Mouse (Mus musculus) liver, embryonic 11.5 days (tissue): ENCODE measurements around the gene Tmem107. TPM values are rescaled to one million over a fixed set of nuclear protein-coding genes. Genes with fewer than 3 reads are reported as not detected.

Experiments used
- ATAC-seq: fragments of 200-750 bp; cut with Nextera tagmentation; replicated peaks from 2 replicates; pipeline ENCODE4 v1.8.0; 2017; ENCODE audit warnings: moderate number of reproducible peaks, mild to moderate bottlenecking, moderate TSS enrichment, moderate library complexity; ENCODE audit not compliant: low FRiP score
- DNase-seq: peaks from one replicate; pipeline ENCODE4 v3.0.0-alpha.2; 2017; ENCODE audit warnings: low spot score
- H3K27ac ChIP-seq: fragments of 300-500 bp; sonication (generic); 2 replicates; pipeline ENCODE4 v1.5.1; 2014; ENCODE audit warnings: mild to moderate bottlenecking, low read depth, low read length, control low read depth
- H3K27me3 ChIP-seq: fragments of 300-500 bp; sonication (generic); replicated peaks from 2 replicates; pipeline ENCODE4 v1.6.1; 2014; ENCODE audit warnings: low read length, mixed read lengths; ENCODE audit not compliant: control insufficient read depth, insufficient read depth
- H3K36me3 ChIP-seq: fragments of 300-500 bp; sonication (generic); 2 replicates; pipeline ENCODE4 v1.6.1; 2014; ENCODE audit warnings: mild to moderate bottlenecking, low read length, moderate library complexity, mixed read lengths; ENCODE audit not compliant: control insufficient read depth, insufficient read depth
- H3K4me1 ChIP-seq: fragments of 300-500 bp; sonication (generic); replicated peaks from 2 replicates; pipeline ENCODE4 v1.6.1; 2014; ENCODE audit warnings: low read length, mixed read lengths; ENCODE audit not compliant: control insufficient read depth, insufficient read depth
- H3K4me2 ChIP-seq: fragments of 300-500 bp; sonication (generic); 2 replicates; pipeline ENCODE4 v1.6.1; 2014; ENCODE audit warnings: mild to moderate bottlenecking, control low read depth, moderate library complexity
- H3K4me3 ChIP-seq: fragments of 300-500 bp; sonication (generic); 2 replicates; pipeline ENCODE4 v1.5.1; 2014; ENCODE audit warnings: low read depth, low read length, control low read depth
- H3K9ac ChIP-seq: fragments of 300-500 bp; sonication (generic); 2 replicates; pipeline ENCODE4 v1.6.1; 2014; ENCODE audit warnings: low read depth, low read length, control low read depth
- H3K9me3 ChIP-seq: fragments of 300-500 bp; sonication (generic); 2 replicates; pipeline ENCODE4 v1.6.1; 2016; ENCODE audit warnings: low read length, inconsistent platforms, mixed read lengths; ENCODE audit not compliant: control insufficient read depth
- WGBS: fragments of 180-500 bp; shearing (Covaris S2); extraction: QIAGEN DNeasy Blood & Tissue Kit; methylation state at CpG from one replicate; pipeline ENCODE4 v1.1.7; 2014; 5-methylcytosine and 5-hydroxymethylcytosine counted together
- polyA plus RNA-seq: library from polyadenylated mRNA; unstranded; fragments of >200 nt; fragmentation: Nextera tagmentation; extraction: Ambion mirVana; gene quantifications from 2 replicates; pipeline ENCODE4 v1.2.1, GENCODE M21; 2014

Gene Tmem107
- polyA plus RNA-seq, 1 experiment from 2014 or later = 43.5 TPM

DNA sequence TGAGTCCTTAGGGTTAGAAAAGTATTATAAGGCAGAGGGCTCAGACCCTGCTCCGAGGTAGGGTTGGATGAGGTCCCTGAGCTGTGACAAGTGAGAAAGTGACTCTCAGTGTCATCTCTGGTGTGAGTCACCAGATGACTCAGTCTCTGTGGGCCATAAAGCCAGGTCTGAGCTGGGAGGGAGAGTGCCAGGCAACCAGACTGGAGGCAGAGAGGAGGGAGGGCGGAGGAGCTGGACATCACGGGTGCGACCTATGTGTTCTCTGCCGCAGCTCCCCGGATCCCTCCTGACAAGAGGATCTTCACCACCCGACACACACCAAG, 31.8 kb downstream of the Tmem107 start:
- Histone ChIP-seq H3K36me3 (peaks cover 25% of the 10 kb centered on the region), H3K4me3 (no peak overlapping the region), H3K27me3 (no peaks in the 10 kb centered on the region), H3K9me3 (no peaks in the 10 kb centered on the region), H3K4me1 (peaks cover 30% of the 10 kb centered on the region), H3K9ac (no peak overlapping the region), H3K4me2 (no peak overlapping the region), H3K27ac (no peak overlapping the region)
- WGBS = 86% methylated on average over 7 of the region's 7 CpGs
- ATAC-seq = no peak
- DNase-seq = no peak

DNA sequence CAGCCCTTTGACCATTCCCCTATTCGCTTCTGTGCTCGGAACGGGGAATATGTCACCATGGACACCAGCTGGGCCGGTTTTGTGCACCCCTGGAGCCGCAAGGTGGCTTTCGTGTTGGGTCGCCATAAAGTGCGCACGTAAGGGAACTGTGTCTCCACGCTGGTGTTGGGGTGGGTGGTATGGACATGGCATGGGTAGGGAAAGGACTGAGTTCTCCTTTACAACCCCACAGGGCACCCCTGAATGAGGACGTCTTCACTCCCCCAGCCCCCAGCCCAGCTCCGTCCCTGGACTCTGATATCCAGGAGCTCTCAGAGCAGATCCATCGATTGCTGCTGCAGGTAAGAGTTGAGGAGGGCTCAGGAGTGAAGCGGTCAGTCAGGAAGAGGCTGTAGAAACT, 32.5 kb downstream of the Tmem107 start:
- Histone ChIP-seq H3K4me3 (no peak overlapping the region), H3K27me3 (no peaks in the 10 kb centered on the region), H3K9me3 (no peaks in the 10 kb centered on the region), H3K36me3 (peaks cover 31% of the 10 kb centered on the region), H3K4me2 (no peak overlapping the region), H3K9ac (no peak overlapping the region), H3K4me1 (peaks cover 23% of the 10 kb centered on the region), H3K27ac (no peak overlapping the region)
- 94% methylated on average over 14 of the region's 14 CpGs for WGBS
- no peak for ATAC-seq
- DNase-seq = no peak

DNA sequence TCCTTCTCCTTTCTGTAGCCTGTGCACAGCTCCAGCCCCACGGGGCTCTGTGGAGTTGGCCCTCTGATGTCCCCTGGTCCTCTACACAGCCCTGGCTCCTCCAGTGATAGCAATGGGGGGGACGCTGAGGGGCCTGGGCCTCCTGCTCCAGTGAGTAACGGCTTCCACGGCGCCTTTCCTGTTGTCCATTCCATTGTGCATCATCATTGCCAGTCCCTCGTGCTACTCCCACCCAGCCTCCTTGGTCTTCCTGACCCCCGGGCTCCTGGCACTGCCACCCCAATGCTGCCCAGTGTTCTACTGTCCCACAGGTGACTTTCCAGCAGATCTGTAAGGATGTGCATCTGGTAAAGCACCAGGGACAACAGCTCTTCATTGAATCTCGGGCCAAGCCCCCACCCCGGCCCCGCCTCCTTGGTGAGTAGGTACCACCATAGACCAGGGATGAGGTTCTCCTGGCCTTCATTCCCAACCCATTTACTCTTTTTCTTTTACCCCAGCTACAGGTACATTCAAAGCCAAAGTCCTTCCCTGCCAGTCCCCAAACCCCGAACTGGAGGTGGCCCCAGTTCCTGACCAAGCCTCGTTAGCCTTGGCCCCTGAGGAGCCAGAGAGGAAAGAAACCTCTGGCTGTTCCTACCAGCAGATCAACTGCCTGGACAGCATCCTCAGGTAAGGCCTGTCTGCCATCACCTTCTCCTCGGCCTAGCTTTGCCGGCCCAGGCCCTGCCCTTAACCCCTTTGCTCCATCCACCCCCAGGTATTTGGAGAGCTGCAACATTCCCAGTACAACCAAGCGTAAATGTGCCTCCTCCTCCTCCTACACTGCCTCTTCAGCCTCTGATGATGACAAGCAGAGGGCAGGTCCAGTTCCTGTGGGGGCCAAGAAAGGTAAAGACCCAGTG, 33.2 kb downstream of the Tmem107 start:
- Histone ChIP-seq H3K4me1 (peaks cover 18% of the 10 kb centered on the region), H3K9ac (no peak overlapping the region), H3K4me2 (no peak overlapping the region), H3K4me3 (no peak overlapping the region), H3K27me3 (no peaks in the 10 kb centered on the region), H3K27ac (no peak overlapping the region), H3K36me3 (peaks cover 37% of the 10 kb centered on the region), H3K9me3 (no peaks in the 10 kb centered on the region)
- no peak for ATAC-seq
- DNase-seq = no peak
- 89% methylated on average over 15 of the region's 15 CpGs for WGBS

DNA sequence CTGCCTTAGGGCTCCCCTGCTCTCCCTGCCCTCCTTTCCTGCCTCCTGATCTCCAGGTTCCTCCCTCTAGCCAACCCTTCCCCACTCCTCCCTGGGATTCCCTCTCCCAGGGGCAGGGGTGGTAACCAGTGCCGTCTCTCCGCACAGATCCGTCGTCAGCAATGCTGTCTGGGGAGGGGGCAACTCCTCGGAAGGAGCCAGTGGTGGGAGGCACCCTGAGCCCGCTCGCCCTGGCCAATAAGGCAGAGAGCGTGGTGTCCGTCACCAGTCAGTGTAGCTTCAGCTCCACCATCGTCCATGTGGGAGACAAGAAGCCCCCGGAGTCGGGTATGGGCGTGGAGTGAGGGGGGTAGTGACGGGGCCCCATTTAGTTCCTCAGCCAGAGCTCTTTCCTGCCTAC, 33.9 kb downstream of the Tmem107 start:
- Histone ChIP-seq H3K4me1 (peaks cover 13% of the 10 kb centered on the region), H3K4me3 (no peak overlapping the region), H3K9ac (no peak overlapping the region), H3K4me2 (no peak overlapping the region), H3K27me3 (no peaks in the 10 kb centered on the region), H3K9me3 (no peaks in the 10 kb centered on the region), H3K36me3 (peaks cover 39% of the 10 kb centered on the region), H3K27ac (no peak overlapping the region)
- ATAC-seq (no peak), DNase-seq (no peak)
- 89% methylated on average over 14 of the region's 14 CpGs for WGBS

DNA sequence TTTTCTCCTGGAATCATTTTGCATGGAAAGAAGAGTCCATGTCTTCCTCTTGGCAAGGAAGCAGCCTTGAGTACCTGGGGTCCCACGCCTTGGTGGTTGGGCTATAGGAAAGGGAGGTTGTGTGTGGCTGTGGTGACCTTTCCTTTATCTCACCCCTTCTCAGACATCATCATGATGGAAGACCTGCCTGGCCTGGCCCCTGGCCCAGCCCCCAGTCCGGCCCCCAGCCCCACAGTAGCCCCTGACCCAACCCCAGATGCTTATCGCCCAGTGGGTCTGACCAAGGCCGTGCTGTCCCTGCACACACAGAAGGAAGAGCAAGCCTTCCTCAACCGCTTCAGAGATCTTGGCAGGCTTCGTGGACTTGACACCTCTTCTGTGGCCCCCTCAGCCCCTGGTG, 34.6 kb downstream of the Tmem107 start:
- 87% methylated on average over 6 of the region's 6 CpGs for WGBS
- Histone ChIP-seq H3K27ac (no peak overlapping the region), H3K27me3 (no peaks in the 10 kb centered on the region), H3K4me2 (no peak overlapping the region), H3K9me3 (no peaks in the 10 kb centered on the region), H3K36me3 (peaks cover 39% of the 10 kb centered on the region), H3K4me3 (no peak overlapping the region), H3K9ac (no peak overlapping the region), H3K4me1 (peaks cover 13% of the 10 kb centered on the region)
- ATAC-seq (no peak), DNase-seq (no peak)

DNA sequence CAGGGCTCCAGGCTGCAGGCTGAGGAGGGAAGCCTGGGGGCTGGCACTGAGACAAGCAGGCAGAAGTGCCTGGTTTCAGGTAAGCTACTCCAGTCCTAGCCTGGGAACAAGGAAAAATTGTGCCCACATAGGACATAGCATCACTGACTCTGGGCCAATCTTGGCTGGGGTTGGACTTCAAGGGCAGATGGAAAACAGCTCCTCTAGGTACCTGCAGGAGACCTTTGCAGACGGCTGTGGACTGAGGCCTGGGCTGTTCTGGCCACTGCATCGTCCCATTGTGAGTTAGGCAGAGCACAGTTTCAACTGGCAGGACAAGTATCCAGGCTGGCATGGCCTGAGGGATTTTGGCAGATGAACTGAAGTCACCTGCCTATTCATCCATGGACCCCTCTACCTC, 35.2 kb downstream of the Tmem107 start:
- Histone ChIP-seq H3K4me3 (no peak overlapping the region), H3K9ac (no peak overlapping the region), H3K27ac (no peak overlapping the region), H3K27me3 (no peaks in the 10 kb centered on the region), H3K4me2 (no peak overlapping the region), H3K36me3 (peaks cover 38% of the 10 kb centered on the region), H3K4me1 (peaks cover 7% of the 10 kb centered on the region), H3K9me3 (no peaks in the 10 kb centered on the region)
- no peak for DNase-seq
- WGBS = 72% methylated on average over 2 of the region's 2 CpGs
- ATAC-seq = no peak

DNA sequence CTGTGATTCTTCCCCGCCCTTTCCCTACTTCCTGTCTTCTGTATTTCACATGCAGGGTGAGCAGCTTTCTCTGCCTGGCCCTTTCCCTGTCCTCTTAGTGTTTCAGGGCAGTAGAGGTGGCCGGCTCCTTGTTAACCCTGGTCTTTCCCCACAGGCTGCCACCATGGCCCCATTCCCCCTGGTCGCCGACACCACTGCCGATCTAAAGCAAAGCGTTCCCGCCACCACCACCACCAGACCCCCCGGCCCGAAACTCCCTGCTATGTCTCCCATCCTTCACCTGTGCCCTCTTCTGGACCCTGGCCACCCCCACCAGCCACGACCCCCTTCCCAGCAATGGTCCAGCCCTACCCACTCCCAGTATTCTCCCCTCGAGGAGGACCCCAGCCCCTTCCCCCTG, 35.7 kb downstream of the Tmem107 start:
- Histone ChIP-seq H3K9ac (no peak overlapping the region), H3K4me1 (peaks cover 8% of the 10 kb centered on the region), H3K4me3 (no peak overlapping the region), H3K4me2 (no peak overlapping the region), H3K27ac (no peak overlapping the region), H3K9me3 (no peaks in the 10 kb centered on the region), H3K36me3 (peaks cover 33% of the 10 kb centered on the region), H3K27me3 (no peaks in the 10 kb centered on the region)
- 93% methylated on average over 11 of the region's 11 CpGs for WGBS
- DNase-seq (no peak), ATAC-seq (no peak)

DNA sequence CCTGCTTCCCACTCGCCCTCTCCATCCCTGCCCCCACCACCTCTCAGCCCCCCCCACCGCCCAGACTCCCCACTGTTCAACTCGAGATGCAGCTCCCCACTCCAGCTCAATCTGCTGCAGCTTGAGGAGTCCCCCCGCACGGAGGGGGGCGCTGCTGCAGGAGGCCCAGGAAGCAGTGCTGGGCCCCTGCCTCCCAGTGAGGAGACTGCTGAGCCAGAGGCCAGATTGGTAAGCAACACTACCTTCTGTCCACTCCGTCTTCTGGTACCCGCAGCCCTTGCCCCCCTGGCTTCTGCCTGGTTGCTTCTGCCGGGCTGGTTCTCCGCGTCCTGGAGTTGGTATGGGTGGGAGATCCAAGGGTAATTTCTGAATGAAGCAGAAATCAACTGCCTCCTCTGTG, 36.2 kb downstream of the Tmem107 start:
- H3K4me1 ChIP-seq = peaks cover 13% of the 10 kb centered on the region
- H3K27me3 ChIP-seq = no peaks in the 10 kb centered on the region
- no peaks in the 10 kb centered on the region for H3K9me3 ChIP-seq
- H3K4me2 ChIP-seq = no peak overlapping the region
- no peak for DNase-seq
- no peak for ATAC-seq
- H3K27ac ChIP-seq = no peak overlapping the region
- peaks cover 30% of the 10 kb centered on the region for H3K36me3 ChIP-seq
- 89% methylated on average over 11 of the region's 11 CpGs for WGBS
- H3K9ac ChIP-seq = no peak overlapping the region
- H3K4me3 ChIP-seq = 0 out of 2 replicates have a peak overlapping the region, but pooled peaks have one; percentile 2

DNA sequence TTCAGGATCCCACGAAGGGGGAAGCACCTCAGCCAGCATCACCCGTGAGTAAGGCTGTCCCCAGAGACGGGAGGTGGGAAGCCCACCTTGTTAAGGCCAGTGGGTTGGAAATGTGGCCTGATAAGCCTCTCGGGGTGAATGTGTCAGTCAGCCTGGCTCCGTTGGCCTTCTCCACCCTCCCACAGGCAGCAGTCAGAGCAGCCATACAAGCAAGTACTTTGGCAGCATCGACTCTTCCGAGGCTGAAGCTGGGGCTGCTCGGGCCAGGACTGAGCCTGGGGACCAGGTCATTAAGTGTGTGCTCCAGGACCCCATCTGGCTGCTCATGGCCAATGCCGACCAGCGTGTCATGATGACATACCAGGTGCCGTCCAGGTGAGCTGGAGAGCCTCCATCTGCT, 37.1 kb downstream of the Tmem107 start:
- WGBS = 83% methylated on average over 11 of the region's 11 CpGs
- Histone ChIP-seq H3K4me2 (no peak overlapping the region), H3K36me3 (peaks cover 30% of the 10 kb centered on the region)

More for the DNA sequence above, 37.1 kb downstream of the Tmem107 start:
- Histone ChIP-seq H3K4me3 (0 out of 2 replicates have a peak overlapping the region, but pooled peaks have one; percentile 11), H3K4me1 (peaks cover 14% of the 10 kb centered on the region), H3K27ac (no peak overlapping the region), H3K9me3 (no peaks in the 10 kb centered on the region), H3K27me3 (no peaks in the 10 kb centered on the region), H3K9ac (no peak overlapping the region)
- ATAC-seq (no peak), DNase-seq (no peak)
